ENCODE assay signal across 27 mouse cellular contexts in the genomic region with DNA sequence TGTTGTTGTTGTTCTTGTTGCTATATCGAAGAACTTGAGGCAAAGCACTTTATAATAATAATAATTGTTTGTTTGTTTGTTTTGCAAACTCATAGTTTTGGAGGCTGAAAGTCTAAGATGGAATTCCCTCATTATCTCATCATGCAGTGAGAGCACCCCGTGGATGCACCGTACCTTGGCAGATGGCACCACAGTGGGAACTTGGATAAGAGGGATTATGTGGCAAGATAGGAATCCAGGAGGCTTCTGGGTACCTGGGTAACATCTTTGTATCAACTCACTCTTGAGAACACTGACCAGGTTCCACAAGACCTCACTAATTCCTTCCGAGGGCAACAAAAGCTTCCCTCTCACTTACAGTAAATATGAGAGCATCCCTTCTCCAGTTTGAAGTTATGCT. TPM values are rescaled to one million over a fixed set of nuclear protein-coding genes. Genes with fewer than 3 reads are reported as not detected.
DNase-seq lines count a peak whose midpoint lies in the region; ATAC-seq and TF ChIP-seq lines count a peak whose summit lies in the region.
"Had no signal": no experiment of that assay in that cellular context is flagged by ENCODE, and none has a peak within 500 bp of the region (broad histone marks: within the 10 kb centered on the region; RNA-seq: fewer than 3 reads in every experiment).

No protein-coding gene starts in this region.

- no peaks in the 10 kb centered on the region for H3K9me3 ChIP-seq in forebrain, embryonic 12.5 days
- H3K9me3 ChIP-seq: embryonic facial prominence, embryonic 10.5 days; embryonic facial prominence, embryonic 13.5 days; forebrain, embryonic 13.5 days; heart, embryonic 10.5 days; heart, embryonic 13.5 days; hindbrain, embryonic 15.5 days; kidney, embryonic 15.5 days had no signal

- peaks cover 8% of the 10 kb centered on the region for H3K4me1 ChIP-seq in cerebellum, adult 2 months (ENCODE audit: control insufficient read depth, insufficient read depth, low read length)
- no peaks in the 10 kb centered on the region for H3K4me1 ChIP-seq in forebrain, embryonic 12.5 days
- H3K4me1 ChIP-seq: embryonic facial prominence, embryonic 10.5 days; embryonic facial prominence, embryonic 13.5 days; forebrain, embryonic 13.5 days; heart, embryonic 10.5 days; heart, embryonic 13.5 days had no signal

- no peak overlapping the region for H3K4me2 ChIP-seq in forebrain, embryonic 12.5 days
- H3K4me2 ChIP-seq: embryonic facial prominence, embryonic 13.5 days; forebrain, embryonic 13.5 days; heart, embryonic 13.5 days; hindbrain, embryonic 15.5 days; kidney, embryonic 15.5 days had no signal

- ATAC-seq in forebrain, embryonic 12.5 days (ENCODE audit: low FRiP score) = no peak
- ATAC-seq: activated CD4-positive, CD25-positive, alpha-beta regulatory T cell, adult 4 months; forebrain, embryonic 13.5 days; forebrain, embryonic 16.5 days; intestine, postnatal 0 days had no signal

- H3K36me3 ChIP-seq in forebrain, embryonic 12.5 days (replicated peaks) = no peaks in the 10 kb centered on the region
- H3K36me3 ChIP-seq: embryonic facial prominence, embryonic 10.5 days; embryonic facial prominence, embryonic 13.5 days; heart, embryonic 10.5 days; heart, embryonic 13.5 days; hindbrain, embryonic 15.5 days; kidney, embryonic 15.5 days had no signal

- no peak for TF ChIP-seq CTCF in cerebellum, adult 2 months (IDR thresholded peaks at IDR 0.05; ENCODE audit: borderline replicate concordance, insufficient read depth, low read depth, low read length)

- no peaks in the 10 kb centered on the region for H3K27me3 ChIP-seq in cerebellum, adult 2 months (ENCODE audit: control insufficient read depth, insufficient read depth, low read length)
- no peaks in the 10 kb centered on the region for H3K27me3 ChIP-seq in forebrain, embryonic 12.5 days
- H3K27me3 ChIP-seq: embryonic facial prominence, embryonic 13.5 days; forebrain, embryonic 13.5 days; heart, embryonic 13.5 days; hindbrain, embryonic 15.5 days; kidney, embryonic 15.5 days had no signal

- DNase-seq in cerebellum, adult 2 months = peak; percentile 39 to 73
- DNase-seq in cerebellum, postnatal 4 days (ENCODE audit: low spot score in 2 of 2) = no peak
- DNase-seq in cerebellum, adult 8-10 months = peak; percentile 27
- DNase-seq in cerebellum, adult 9-11 months = peak; percentile 37
- peak; percentile 59 to 75 for DNase-seq in cerebellum, postnatal 25 days
- DNase-seq in spleen, postnatal 14 days (ENCODE audit: low spot score in 2 of 2) = no peak
- DNase-seq in adrenal gland, postnatal 36 days = no peak
- DNase-seq: adrenal gland, adult 8-10 months; adrenal gland, postnatal 25 days; embryo, embryonic 11 days; gastrocnemius, postnatal 14 days; heart, adult 18-20 months; heart, postnatal 14 days; heart, postnatal 4 days; kidney, adult 8-10 months had no signal

- no peak overlapping the region for H3K27ac ChIP-seq in cerebellum, adult 2 months (ENCODE audit: insufficient read depth, low read length)
- H3K27ac ChIP-seq in forebrain, embryonic 12.5 days = no peak overlapping the region
- H3K27ac ChIP-seq: embryonic facial prominence, embryonic 10.5 days; embryonic facial prominence, embryonic 13.5 days; forebrain, embryonic 13.5 days; heart, embryonic 10.5 days; heart, embryonic 13.5 days; hindbrain, embryonic 15.5 days; kidney, embryonic 15.5 days had no signal

- no peak for TF ChIP-seq POLR2A in cerebellum, adult 2 months (IDR thresholded peaks at IDR 0.05; ENCODE audit: borderline replicate concordance, insufficient read depth, low read length)

- no peak overlapping the region for H3K4me3 ChIP-seq in cerebellum, adult 2 months (replicated peaks; ENCODE audit: insufficient read depth, low read depth, low read length)
- H3K4me3 ChIP-seq in forebrain, embryonic 12.5 days (replicated peaks) = no peak overlapping the region
- H3K4me3 ChIP-seq: embryonic facial prominence, embryonic 10.5 days; embryonic facial prominence, embryonic 13.5 days; erythroblast, embryonic 14.5 days; forebrain, embryonic 13.5 days; heart, embryonic 10.5 days; heart, embryonic 13.5 days; hindbrain, embryonic 15.5 days; kidney, embryonic 15.5 days had no signal

- no peak overlapping the region for H3K9ac ChIP-seq in forebrain, embryonic 12.5 days
- H3K9ac ChIP-seq: embryonic facial prominence, embryonic 13.5 days; forebrain, embryonic 13.5 days; heart, embryonic 13.5 days; hindbrain, embryonic 15.5 days; kidney, embryonic 15.5 days had no signal

- 37% methylated on average over 4 of the region's 4 CpGs for WGBS in cerebellum, adult 2 months
- 87% methylated on average over 4 of the region's 4 CpGs for WGBS in forebrain, embryonic 12.5 days

RNA-seq across cellular contexts. Expression of a gene that starts 30.1 kb away (rescaled TPM):
- 63.4 and 64.5 TPM in 2 replicates for polyA plus RNA-seq in cerebellum, adult 2 months (2012; rRNA removed)
- 58.2 and 59.1 TPM in 2 replicates for polyA plus RNA-seq in forebrain, embryonic 12.5 days (2016; fragmentation: Nextera tagmentation; extraction: Ambion mirVana)
- total RNA-seq in adrenal gland, postnatal 36 days (2021) = 10 to 100 TPM; 44.2 to 65.8 TPM

Comparison
In these comparisons a context has a peak if more than half of its experiments do, and no peak if none do; other contexts are left out.
1. DNase-seq: peak in cerebellum, adult 2 months (2 of 2), cerebellum, adult 8-10 months (single experiment), cerebellum, adult 9-11 months (single experiment) and cerebellum, postnatal 25 days (2 of 2); none in cerebellum, postnatal 4 days (0 of 2), spleen, postnatal 14 days (0 of 2) and adrenal gland, postnatal 36 days (0 of 2).